Mouse (Mus musculus): Measurements from ENCODE around the gene Faf2.

DNA sequence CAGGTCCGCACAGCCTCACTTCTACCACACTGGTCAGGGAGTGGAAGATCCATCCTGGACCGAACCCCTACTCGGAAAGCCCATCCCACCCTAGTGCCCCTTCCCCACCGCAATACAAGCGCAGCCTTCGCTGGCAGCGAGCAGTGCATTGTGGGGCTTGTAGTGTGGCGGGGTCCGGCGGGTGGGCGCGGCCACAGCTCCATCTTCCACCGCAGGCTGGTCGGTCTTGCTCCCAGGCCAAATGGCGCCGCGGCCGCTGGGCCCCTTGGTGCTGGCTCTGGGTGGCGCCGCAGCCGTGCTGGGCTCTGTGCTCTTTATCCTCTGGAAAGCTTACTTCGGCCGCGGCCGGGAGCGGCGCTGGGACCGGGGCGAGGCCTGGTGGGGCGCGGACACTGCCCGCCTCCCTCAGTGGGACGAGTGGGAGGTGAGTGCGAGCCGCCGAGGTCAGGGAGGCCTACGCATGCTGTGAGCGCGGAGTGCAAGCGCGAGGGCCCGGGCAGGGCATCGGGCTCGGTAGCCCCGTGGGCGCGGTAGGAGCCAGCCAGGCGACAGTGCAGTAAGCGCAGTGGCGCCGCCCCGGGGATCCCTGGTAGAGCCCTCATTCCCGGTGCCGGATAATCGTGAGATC is 46.6 kb upstream of the Faf2 start, which contains the start of gene Arl10:
- TF ChIP-seq CTCF (IDR thresholded peaks at IDR 0.05; ENCODE audit: borderline replicate concordance, extremely low read depth, insufficient read depth, insufficient read length), result no peak
- peak; percentile 48; the same call in 1 of the 2 replicates for TF ChIP-seq POLR2A (IDR thresholded peaks at IDR 0.05; ENCODE audit: borderline replicate concordance, extremely low read depth, insufficient read depth, insufficient read length, poor library complexity, severe bottlenecking)

Measured in brain, embryonic 14.5 days (tissue).